Mouse (Mus musculus): ENCODE measurements at regions not wholly inside any gene's neighbourhood (a gene's known extent, or its start where the extent isn't known, plus 50 kb on each side); places are given as distances from the start of the nearest gene placed in this dataset.

DNA sequence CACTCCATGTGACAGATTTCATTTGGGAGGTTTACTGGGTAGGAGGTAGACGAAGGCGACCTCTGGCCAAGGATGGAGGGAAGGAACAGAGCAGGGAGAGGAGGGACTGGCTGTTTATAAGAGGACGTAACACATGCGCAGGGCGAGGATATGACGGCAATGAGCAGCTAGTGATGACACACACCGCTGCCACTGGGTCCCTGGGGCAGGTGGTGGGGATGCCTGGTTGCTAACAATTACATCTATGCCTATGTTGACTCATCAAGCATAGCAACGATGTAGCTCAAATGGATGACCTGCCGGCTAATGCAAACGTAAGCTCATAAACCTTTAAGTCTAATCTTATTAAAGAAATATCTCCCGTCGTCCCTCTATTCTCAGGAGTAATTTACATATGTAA, 122.9 kb downstream of the Spry2 start:
- Histone ChIP-seq H3K4me2 (no peak overlapping the region), H3K4me1 (no peaks in the 10 kb centered on the region), H3K27me3 (replicated peaks) (no peaks in the 10 kb centered on the region), H3K9me3 (replicated peaks) (no peaks in the 10 kb centered on the region), H3K27ac (replicated peaks) (no peak overlapping the region), H3K4me3 (replicated peaks) (no peak overlapping the region), H3K36me3 (no peaks in the 10 kb centered on the region), H3K9ac (replicated peaks) (no peak overlapping the region)
- 0 out of 2 replicates have a peak, but pooled peaks have one; percentile 45 for ATAC-seq (ENCODE audit: low FRiP score)
- 64% methylated on average over 12 of the region's 12 CpGs for WGBS

DNA sequence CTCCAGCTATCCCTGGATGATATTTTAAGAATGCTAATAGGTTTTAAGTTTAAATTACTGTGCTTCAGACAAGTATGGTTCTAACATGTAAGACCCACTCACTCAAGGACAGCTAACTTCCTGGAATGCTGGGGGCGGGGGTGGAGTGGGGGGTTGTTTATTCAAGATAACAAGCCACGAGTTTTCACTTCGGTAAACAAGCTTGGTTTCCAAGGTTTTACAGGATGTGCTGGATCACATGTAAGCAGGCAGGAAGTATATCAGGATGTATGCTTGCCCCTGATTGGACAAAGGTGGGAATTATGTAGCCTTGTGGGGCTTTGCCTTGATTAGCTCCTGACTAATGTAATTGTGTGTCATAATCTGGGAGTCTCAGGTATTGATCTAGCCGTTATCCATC, 129.5 kb downstream of the Spry2 start:
- no peaks in the 10 kb centered on the region for H3K4me1 ChIP-seq
- H3K36me3 ChIP-seq, result no peaks in the 10 kb centered on the region
- no peaks in the 10 kb centered on the region for H3K9me3 ChIP-seq (replicated peaks)
- H3K27ac ChIP-seq (replicated peaks), result no peak overlapping the region
- no peak for ATAC-seq (ENCODE audit: low FRiP score)
- H3K4me2 ChIP-seq, result no peak overlapping the region
- H3K27me3 ChIP-seq (replicated peaks), result no peaks in the 10 kb centered on the region
- WGBS, result 74% methylated on average over 4 of the region's 4 CpGs
- H3K4me3 ChIP-seq (replicated peaks), result no peak overlapping the region
- no peak overlapping the region for H3K9ac ChIP-seq (replicated peaks)

DNA sequence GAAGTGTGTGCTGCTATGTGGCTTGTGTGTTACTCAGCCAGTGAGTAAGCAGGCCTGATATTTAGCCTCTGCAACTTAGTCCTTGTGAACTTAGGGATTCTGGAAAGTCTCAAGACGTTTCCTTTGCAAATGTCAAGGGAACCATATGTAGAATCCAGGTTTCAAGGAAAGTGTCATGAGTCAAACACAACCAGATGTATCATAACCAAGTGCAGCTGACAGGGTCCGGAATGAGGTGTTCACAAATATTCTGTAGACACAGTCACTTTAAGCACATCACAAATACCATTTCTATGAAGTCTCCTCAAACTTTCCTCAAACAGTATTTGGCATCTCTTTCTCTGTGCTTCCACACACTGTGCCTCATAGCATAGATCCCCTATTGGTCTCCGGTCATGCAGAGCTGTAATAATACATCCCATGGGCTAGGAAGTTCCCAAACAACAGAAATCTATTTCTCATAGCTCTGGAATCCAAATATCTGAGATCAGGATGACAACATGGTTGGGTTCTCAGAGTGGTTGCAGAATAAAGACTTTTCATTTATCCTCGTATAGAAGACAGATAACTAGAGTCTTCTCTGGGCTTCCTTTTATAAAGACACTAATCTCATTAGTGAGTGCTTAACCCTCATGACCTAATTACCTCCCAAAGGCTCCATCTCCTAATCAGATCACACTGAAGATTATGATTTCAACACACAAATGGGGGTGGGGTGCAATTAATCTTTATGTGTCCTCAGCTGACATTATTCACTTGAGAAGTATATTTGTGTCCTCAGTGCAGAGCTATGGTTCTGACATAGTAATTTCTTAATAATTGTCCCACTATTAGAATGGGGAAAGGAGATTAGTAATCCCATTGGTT, 143.9 kb downstream of the Spry2 start:
- no peaks in the 10 kb centered on the region for H3K4me1 ChIP-seq
- H3K9ac ChIP-seq (replicated peaks), result no peak overlapping the region
- no peak overlapping the region for H3K27ac ChIP-seq (replicated peaks)
- no peaks in the 10 kb centered on the region; the same call in 1 of the 2 replicates for H3K9me3 ChIP-seq (replicated peaks)
- no peak overlapping the region for H3K4me2 ChIP-seq
- no peaks in the 10 kb centered on the region for H3K27me3 ChIP-seq (replicated peaks)
- no peaks in the 10 kb centered on the region for H3K36me3 ChIP-seq
- no peak for ATAC-seq (ENCODE audit: low FRiP score)
- WGBS, result 78% methylated on average over 4 of the region's 4 CpGs
- H3K4me3 ChIP-seq (replicated peaks), result no peak overlapping the region

DNA sequence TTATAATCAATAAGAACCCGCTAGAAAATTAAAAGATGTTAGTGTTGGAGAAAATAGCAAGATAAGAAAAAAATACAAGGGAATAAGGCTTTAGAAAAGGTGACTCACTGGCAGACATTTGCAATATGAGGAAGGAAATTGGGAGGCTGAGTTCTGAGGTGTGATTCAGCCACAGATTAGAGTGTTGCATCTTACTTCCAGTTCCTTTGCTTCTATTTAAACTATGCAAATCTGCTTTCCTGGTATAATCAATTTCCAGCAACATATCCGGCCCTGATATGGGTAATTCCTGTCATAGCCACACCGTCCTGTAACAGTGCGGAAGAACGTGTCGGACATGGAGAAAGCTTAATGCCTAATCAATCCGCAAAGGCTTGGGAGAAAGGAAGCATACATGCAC, 144.9 kb downstream of the Spry2 start:
- 93% methylated on average over 7 of the region's 7 CpGs for WGBS

DNA sequence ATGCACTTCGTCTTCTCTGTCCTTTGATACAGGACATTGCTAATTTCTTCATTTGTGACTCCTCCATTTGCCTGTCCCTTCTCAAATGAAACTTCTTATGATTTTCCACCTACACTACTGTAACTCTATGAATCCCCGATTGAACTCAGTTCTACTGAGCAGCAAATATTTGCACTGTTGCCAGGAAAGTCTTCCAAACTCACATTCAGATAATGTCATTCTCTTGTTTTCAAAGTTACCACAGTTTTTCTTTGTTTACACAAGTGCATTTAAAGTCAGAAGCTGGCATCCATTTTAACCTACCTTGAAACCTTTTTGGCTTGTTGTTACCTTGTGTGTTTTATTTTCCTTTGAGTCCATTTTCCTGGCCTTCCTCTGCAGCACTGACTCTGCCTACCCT, 152.0 kb downstream of the Spry2 start:
- no peak overlapping the region for H3K9ac ChIP-seq (replicated peaks)
- no peak overlapping the region for H3K4me2 ChIP-seq
- no peak overlapping the region for H3K27ac ChIP-seq (replicated peaks)
- H3K4me1 ChIP-seq, result no peaks in the 10 kb centered on the region
- H3K27me3 ChIP-seq (replicated peaks), result no peaks in the 10 kb centered on the region
- ATAC-seq (ENCODE audit: low FRiP score), result no peak
- no peaks in the 10 kb centered on the region for H3K9me3 ChIP-seq (replicated peaks)
- WGBS, result 90% methylated on average over 2 of the region's 2 CpGs
- no peaks in the 10 kb centered on the region for H3K36me3 ChIP-seq
- no peak overlapping the region for H3K4me3 ChIP-seq (replicated peaks)

More for the DNA sequence above, 144.9 kb downstream of the Spry2 start:
- no peaks in the 10 kb centered on the region for H3K27me3 ChIP-seq (replicated peaks)
- H3K4me2 ChIP-seq, result no peak overlapping the region
- no peaks in the 10 kb centered on the region for H3K36me3 ChIP-seq
- H3K9me3 ChIP-seq (replicated peaks), result no peaks in the 10 kb centered on the region; the same call in 1 of the 2 replicates
- H3K4me3 ChIP-seq (replicated peaks), result no peak overlapping the region
- no peak overlapping the region for H3K9ac ChIP-seq (replicated peaks)
- ATAC-seq (ENCODE audit: low FRiP score), result no peak
- H3K27ac ChIP-seq (replicated peaks), result no peak overlapping the region
- no peaks in the 10 kb centered on the region for H3K4me1 ChIP-seq

DNA sequence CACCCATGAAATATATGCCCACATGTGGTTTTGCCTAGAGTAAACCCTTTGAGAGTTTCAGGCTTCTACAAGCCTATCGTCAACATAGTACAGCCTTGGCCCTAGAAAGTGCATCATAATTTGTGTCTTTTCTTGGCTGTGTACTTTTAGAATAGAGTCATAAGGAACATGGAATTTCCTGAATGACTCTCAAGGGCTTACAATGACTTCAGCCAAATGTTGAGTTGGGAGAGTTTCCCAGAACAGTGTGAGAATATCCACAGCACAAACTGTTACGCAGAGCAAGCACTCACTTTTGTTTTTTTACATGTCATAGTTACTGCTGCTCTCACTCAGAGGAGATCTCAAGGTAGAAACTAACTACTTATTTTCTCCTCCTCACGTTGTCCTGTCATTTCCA, 152.5 kb downstream of the Spry2 start:
- Histone ChIP-seq H3K4me2 (no peak overlapping the region), H3K27ac (replicated peaks) (no peak overlapping the region), H3K36me3 (no peaks in the 10 kb centered on the region), H3K4me1 (no peaks in the 10 kb centered on the region), H3K4me3 (replicated peaks) (no peak overlapping the region), H3K9me3 (replicated peaks) (no peaks in the 10 kb centered on the region), H3K9ac (replicated peaks) (no peak overlapping the region), H3K27me3 (replicated peaks) (no peaks in the 10 kb centered on the region)
- WGBS, result 80% methylated on average over 3 of the region's 3 CpGs
- no peak for ATAC-seq (ENCODE audit: low FRiP score)

DNA sequence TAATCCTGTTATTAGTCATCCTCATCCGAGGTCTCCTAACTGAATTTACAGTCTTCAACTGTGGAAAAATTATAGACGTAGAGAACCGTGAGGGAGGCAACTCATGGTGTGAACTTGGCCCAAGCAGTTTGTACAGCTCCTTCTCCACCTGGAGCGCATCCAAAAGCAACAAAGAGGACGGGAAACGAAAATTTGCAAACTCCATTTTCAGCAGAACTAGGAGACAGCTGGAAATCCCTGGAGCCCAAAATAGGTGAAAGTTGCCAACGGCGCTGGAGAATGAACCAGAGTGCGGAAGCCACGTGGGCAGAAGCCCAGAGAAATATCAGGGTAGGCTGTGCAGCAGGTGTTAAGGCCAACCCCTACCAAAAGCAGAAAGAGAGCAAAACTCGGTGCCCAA, 155.7 kb downstream of the Spry2 start:
- Histone ChIP-seq H3K27ac (replicated peaks) (no peak overlapping the region), H3K36me3 (no peaks in the 10 kb centered on the region), H3K27me3 (replicated peaks) (no peaks in the 10 kb centered on the region), H3K4me3 (replicated peaks) (no peak overlapping the region), H3K9me3 (replicated peaks) (no peaks in the 10 kb centered on the region), H3K4me2 (no peak overlapping the region), H3K4me1 (no peaks in the 10 kb centered on the region), H3K9ac (replicated peaks) (no peak overlapping the region)
- ATAC-seq (ENCODE audit: low FRiP score), result no peak
- WGBS, result 74% methylated on average over 11 of the region's 11 CpGs

DNA sequence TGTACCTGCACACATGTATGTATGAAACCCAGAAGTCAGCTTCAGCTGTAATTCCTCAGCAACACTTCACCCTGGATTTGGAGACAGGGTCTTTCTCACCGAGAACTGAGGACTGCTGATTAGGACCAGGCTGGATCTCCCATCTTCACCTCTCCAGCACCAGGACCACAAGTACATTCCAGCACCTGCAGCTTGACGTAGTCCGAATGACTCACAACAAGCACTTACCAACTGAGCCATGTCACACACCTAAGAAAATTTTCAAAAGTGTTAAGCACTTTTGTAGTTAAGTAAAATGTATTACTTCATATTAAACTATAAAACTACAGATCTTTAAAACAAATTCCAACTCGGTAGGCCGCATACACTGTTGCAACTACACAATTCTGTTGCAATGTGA, 158.1 kb downstream of the Spry2 start:
- Histone ChIP-seq H3K4me1 (peaks cover 2% of the 10 kb centered on the region; the same call in 1 of the 2 replicates), H3K36me3 (no peaks in the 10 kb centered on the region), H3K4me3 (replicated peaks) (no peak overlapping the region), H3K27ac (replicated peaks) (no peak overlapping the region), H3K4me2 (no peak overlapping the region), H3K9me3 (replicated peaks) (no peaks in the 10 kb centered on the region), H3K27me3 (replicated peaks) (no peaks in the 10 kb centered on the region), H3K9ac (replicated peaks) (no peak overlapping the region)
- no peak for ATAC-seq (ENCODE audit: low FRiP score)
- WGBS, result 93% methylated on average over 5 of the region's 5 CpGs

DNA sequence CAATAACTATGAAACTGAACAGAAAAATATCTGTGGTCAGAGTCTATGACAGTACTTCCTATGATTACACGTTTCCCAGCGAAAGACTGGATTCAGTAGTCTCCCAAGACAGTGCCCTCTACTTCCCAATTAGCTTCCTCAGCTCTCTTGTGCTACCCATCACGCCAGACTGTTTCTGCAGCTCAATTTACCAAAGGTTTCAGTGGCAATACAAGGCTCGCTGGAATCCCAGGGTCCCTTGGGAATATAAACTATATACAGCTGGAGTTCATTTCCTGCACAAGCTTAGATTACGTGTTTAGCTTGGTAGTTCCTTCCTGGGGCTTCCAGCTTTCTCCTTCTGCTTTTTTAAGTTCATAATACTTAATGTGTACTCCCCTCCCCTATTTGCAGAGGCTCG, 160.3 kb downstream of the Spry2 start:
- Histone ChIP-seq H3K4me2 (no peak overlapping the region), H3K9ac (replicated peaks) (no peak overlapping the region), H3K9me3 (replicated peaks) (no peaks in the 10 kb centered on the region), H3K36me3 (no peaks in the 10 kb centered on the region), H3K27me3 (replicated peaks) (no peaks in the 10 kb centered on the region), H3K4me1 (peaks cover 22% of the 10 kb centered on the region), H3K4me3 (replicated peaks) (no peak overlapping the region), H3K27ac (replicated peaks) (no peak overlapping the region)
- ATAC-seq (ENCODE audit: low FRiP score), result no peak
- WGBS, result 55% methylated on average over 6 of the region's 6 CpGs

DNA sequence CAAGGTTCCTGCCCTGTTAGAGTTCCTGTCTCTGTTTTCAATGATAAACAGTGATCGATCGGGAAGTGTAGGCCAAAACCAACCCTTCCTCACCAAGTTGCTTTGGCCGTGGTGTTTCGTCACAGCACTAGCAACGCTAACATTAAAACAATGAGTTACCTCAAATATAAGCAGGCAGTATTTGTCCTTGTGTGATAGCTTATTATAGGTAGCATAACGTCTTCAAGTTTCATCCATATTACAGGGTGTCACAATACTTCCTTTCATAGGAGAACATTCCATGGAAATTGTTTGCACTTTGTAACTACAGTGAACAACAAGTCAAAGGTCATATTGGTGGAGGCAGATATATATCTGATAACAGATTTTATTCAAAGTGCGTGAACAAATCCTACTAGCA, 162.3 kb downstream of the Spry2 start:
- Histone ChIP-seq H3K4me3 (replicated peaks) (no peak overlapping the region), H3K9ac (replicated peaks) (no peak overlapping the region), H3K9me3 (replicated peaks) (no peaks in the 10 kb centered on the region), H3K36me3 (no peaks in the 10 kb centered on the region), H3K4me2 (no peak overlapping the region), H3K27ac (replicated peaks) (no peak overlapping the region), H3K4me1 (peaks cover 30% of the 10 kb centered on the region), H3K27me3 (replicated peaks) (no peaks in the 10 kb centered on the region)
- ATAC-seq (ENCODE audit: low FRiP score), result no peak
- WGBS, result 93% methylated on average over 7 of the region's 7 CpGs

DNA sequence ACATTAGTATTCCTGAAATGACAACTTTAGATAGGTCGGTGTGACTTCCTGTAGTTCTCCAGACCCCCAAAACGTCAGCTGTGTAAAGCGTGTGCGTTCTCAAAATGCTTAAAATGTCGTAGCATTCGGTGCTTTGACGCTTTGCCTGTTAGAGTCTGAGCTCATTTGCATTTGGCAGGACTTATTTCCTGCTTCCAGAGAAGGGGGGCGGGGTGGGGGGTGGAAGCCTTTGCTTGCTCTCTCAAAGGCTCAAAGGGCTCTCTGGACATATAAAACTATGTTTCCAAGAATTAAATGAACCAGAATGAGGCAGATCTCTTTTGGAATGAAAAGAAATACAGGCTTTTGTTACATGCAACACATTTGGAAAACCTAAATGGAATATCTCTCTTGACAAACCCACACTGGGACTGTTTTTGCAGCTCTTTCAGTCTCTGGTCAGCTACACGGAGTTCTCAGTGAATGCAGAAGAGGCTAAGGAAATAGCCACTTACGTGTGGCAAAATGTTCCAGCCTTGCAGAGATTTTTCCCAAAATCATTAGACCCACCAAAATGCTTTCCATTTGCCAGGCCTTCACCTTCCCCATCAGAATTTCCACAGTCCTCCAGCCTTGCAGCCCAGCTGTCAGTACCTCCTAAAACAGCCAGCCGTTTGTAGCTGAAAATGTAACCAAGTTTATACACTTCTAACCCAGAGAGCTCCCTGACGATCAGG, 163.4 kb downstream of the Spry2 start:
- Histone ChIP-seq H3K4me2 (peak overlapping the region; percentile 49), H3K27ac (replicated peaks) (peak overlapping the region; percentile 85), H3K9ac (replicated peaks) (no peak overlapping the region), H3K9me3 (replicated peaks) (no peaks in the 10 kb centered on the region), H3K36me3 (no peaks in the 10 kb centered on the region), H3K4me3 (replicated peaks) (peak overlapping the region; percentile 34), H3K4me1 (peaks cover 30% of the 10 kb centered on the region), H3K27me3 (replicated peaks) (no peaks in the 10 kb centered on the region)
- peak; percentile 66 for ATAC-seq (ENCODE audit: low FRiP score)
- 4% methylated on average over 12 of the region's 12 CpGs for whole genome bisulfite sequencing
